Mouse (Mus musculus) midbrain, embryonic 12.5 days (tissue): ENCODE measurements around the gene Sox1. TPM values are rescaled to one million over a fixed set of nuclear protein-coding genes. Genes with fewer than 3 reads are reported as not detected.

Source experiments
- ATAC-seq: fragments of 200-750 bp; cut with Nextera tagmentation; 2 replicates; pipeline ENCODE4 v1.8.0; 2017; ENCODE audit warnings: low read depth, moderate TSS enrichment, moderate library complexity; ENCODE audit not compliant: low FRiP score
- H3K27ac ChIP-seq: fragments of 300-500 bp; sonication (generic); replicated peaks from 2 replicates; pipeline ENCODE4 v1.5.1; 2016; ENCODE audit warnings: mild to moderate bottlenecking
- H3K27me3 ChIP-seq: fragments of 300-500 bp; sonication (generic); 2 replicates; pipeline ENCODE4 v1.6.1; 2016; ENCODE audit warnings: mild to moderate bottlenecking
- H3K36me3 ChIP-seq: fragments of 300-500 bp; sonication (generic); 2 replicates; pipeline ENCODE4 v1.6.1; 2016
- H3K4me1 ChIP-seq: fragments of 300-500 bp; sonication (generic); 2 replicates; pipeline ENCODE4 v1.6.1; 2016
- H3K4me2 ChIP-seq: fragments of 300-500 bp; sonication (generic); replicated peaks from 2 replicates; pipeline ENCODE4 v1.6.1; 2016; ENCODE audit warnings: mild to moderate bottlenecking, moderate library complexity
- H3K4me3 ChIP-seq: fragments of 300-500 bp; sonication (generic); 2 replicates; pipeline ENCODE4 v1.5.1; 2016; ENCODE audit warnings: mild to moderate bottlenecking
- H3K9ac ChIP-seq: fragments of 300-500 bp; sonication (generic); replicated peaks from 2 replicates; pipeline ENCODE4 v1.6.1; 2016; ENCODE audit warnings: mild to moderate bottlenecking, moderate library complexity
- H3K9me3 ChIP-seq: fragments of 300-500 bp; sonication (generic); 2 replicates; pipeline ENCODE4 v1.6.1; 2016; ENCODE audit warnings: mild to moderate bottlenecking
- whole genome bisulfite sequencing: fragments of 180-500 bp; shearing (Covaris S2); methylation state at CpG from one replicate; pipeline ENCODE4 v1.1.7; 2016; 5-methylcytosine and 5-hydroxymethylcytosine counted together
- polyA plus RNA-seq: library from polyadenylated mRNA; unstranded; fragments of >200 nt; fragmentation: Nextera tagmentation; extraction: Ambion mirVana; gene quantifications from 2 replicates; pipeline ENCODE4 v1.2.1, GENCODE M21; 2016

Sox1 gene
- polyA plus RNA-seq, 1 experiment from 2014 or later, result 6.5 TPM

GRCm38 (mm10) chr8:12401391-12402270, 6.5 kb downstream of the Sox1 start:
- H3K4me1 ChIP-seq, result peaks cover 50% of the 10 kb centered on the region
- peak overlapping the region; percentile 72 for H3K4me2 ChIP-seq
- whole genome bisulfite sequencing, result 1% methylated on average over 35 of the region's 35 CpGs
- H3K36me3 ChIP-seq, result no peaks in the 10 kb centered on the region
- peak overlapping the region; percentile 43 for H3K4me3 ChIP-seq
- peaks cover 62% of the 10 kb centered on the region for H3K27me3 ChIP-seq
- H3K9ac ChIP-seq, result peak overlapping the region; percentile 74
- peak; percentile 21 for ATAC-seq
- no peaks in the 10 kb centered on the region for H3K9me3 ChIP-seq
- H3K27ac ChIP-seq, result peak overlapping the region; percentile 95

- peak overlapping the region; percentile 74; the same call in 1 of the 2 replicates for H3K9ac ChIP-seq
- ATAC-seq, result no peak
- H3K4me2 ChIP-seq, result peak overlapping the region; percentile 72
- H3K27ac ChIP-seq, result peak overlapping the region; percentile 95
- H3K36me3 ChIP-seq, result no peaks in the 10 kb centered on the region
- H3K4me3 ChIP-seq, result peak overlapping the region; percentile 43; the same call in 1 of the 2 replicates
- peaks cover 57% of the 10 kb centered on the region for H3K27me3 ChIP-seq
- 5% methylated on average over 9 of the region's 9 CpGs for WGBS
- peaks cover 57% of the 10 kb centered on the region for H3K4me1 ChIP-seq
- no peaks in the 10 kb centered on the region for H3K9me3 ChIP-seq
Observed at GRCm38 (mm10) chr8:12402709-12403108, 7.6 kb downstream of the Sox1 start.

GRCm38 (mm10) chr8:12408020-12408419, 12.9 kb downstream of the Sox1 start:
- peak; percentile 71; the same call in 1 of the 2 replicates for ATAC-seq
- H3K4me2 ChIP-seq, result peak overlapping the region; percentile 35
- no peaks in the 10 kb centered on the region for H3K9me3 ChIP-seq
- 12% methylated on average over 10 of the region's 10 CpGs for WGBS
- peaks cover 36% of the 10 kb centered on the region for H3K4me1 ChIP-seq
- H3K9ac ChIP-seq, result no peak overlapping the region
- H3K27me3 ChIP-seq, result peaks cover 56% of the 10 kb centered on the region
- H3K27ac ChIP-seq, result no peak overlapping the region
- no peak overlapping the region for H3K4me3 ChIP-seq
- no peaks in the 10 kb centered on the region for H3K36me3 ChIP-seq

- Histone ChIP-seq H3K4me3 (no peak overlapping the region), H3K36me3 (no peaks in the 10 kb centered on the region), H3K9ac (no peak overlapping the region), H3K9me3 (no peaks in the 10 kb centered on the region), H3K27me3 (peaks cover 57% of the 10 kb centered on the region), H3K4me2 (no peak overlapping the region), H3K27ac (no peak overlapping the region), H3K4me1 (peaks cover 23% of the 10 kb centered on the region)
- 64% methylated on average over 3 of the region's 3 CpGs for WGBS
- ATAC-seq, result no peak
Observed at GRCm38 (mm10) chr8:12409976-12410375, 14.9 kb downstream of the Sox1 start.

GRCm38 (mm10) chr8:12417056-12417455, 22.0 kb downstream of the Sox1 start:
- no peak overlapping the region for H3K9ac ChIP-seq
- WGBS, result 92% methylated on average over 2 of the region's 2 CpGs
- H3K4me1 ChIP-seq, result no peaks in the 10 kb centered on the region
- no peak overlapping the region for H3K4me3 ChIP-seq
- ATAC-seq, result no peak
- no peaks in the 10 kb centered on the region for H3K36me3 ChIP-seq
- no peaks in the 10 kb centered on the region for H3K9me3 ChIP-seq
- peaks cover 29% of the 10 kb centered on the region for H3K27me3 ChIP-seq
- H3K4me2 ChIP-seq, result no peak overlapping the region
- no peak overlapping the region for H3K27ac ChIP-seq

GRCm38 (mm10) chr8:12420537-12420936, 25.4 kb downstream of the Sox1 start:
- Histone ChIP-seq H3K4me3 (no peak overlapping the region), H3K9ac (no peak overlapping the region), H3K27me3 (peaks cover 46% of the 10 kb centered on the region), H3K4me1 (peaks cover 6% of the 10 kb centered on the region; the same call in 1 of the 2 replicates), H3K27ac (no peak overlapping the region), H3K9me3 (no peaks in the 10 kb centered on the region), H3K4me2 (no peak overlapping the region), H3K36me3 (no peaks in the 10 kb centered on the region)
- 93% methylated on average over 2 of the region's 2 CpGs for WGBS
- ATAC-seq, result no peak

- no peak overlapping the region for H3K9ac ChIP-seq
- peaks cover 82% of the 10 kb centered on the region for H3K27me3 ChIP-seq
- H3K4me1 ChIP-seq, result peaks cover 48% of the 10 kb centered on the region
- no peaks in the 10 kb centered on the region for H3K36me3 ChIP-seq
- no peak overlapping the region for H3K4me2 ChIP-seq
- no peak for ATAC-seq
- WGBS, result 95% methylated on average over 8 of the region's 8 CpGs
- no peak overlapping the region for H3K27ac ChIP-seq
- no peaks in the 10 kb centered on the region; the same call in 1 of the 2 replicates for H3K9me3 ChIP-seq
- H3K4me3 ChIP-seq, result no peak overlapping the region
Observed at GRCm38 (mm10) chr8:12425906-12426305, 30.8 kb downstream of the Sox1 start.

GRCm38 (mm10) chr8:12427346-12427745, 32.3 kb downstream of the Sox1 start:
- WGBS, result 69% methylated on average over 9 of the region's 9 CpGs
- Histone ChIP-seq H3K9me3 (no peaks in the 10 kb centered on the region; the same call in 1 of the 2 replicates), H3K4me1 (peaks cover 62% of the 10 kb centered on the region), H3K27me3 (peaks cover 95% of the 10 kb centered on the region), H3K4me2 (no peak overlapping the region), H3K9ac (no peak overlapping the region), H3K4me3 (no peak overlapping the region), H3K27ac (no peak overlapping the region), H3K36me3 (no peaks in the 10 kb centered on the region)
- no peak for ATAC-seq

GRCm38 (mm10) chr8:12427886-12428799, 33.0 kb downstream of the Sox1 start:
- no peak for ATAC-seq
- Histone ChIP-seq H3K9ac (no peak overlapping the region), H3K27ac (peak overlapping the region; percentile 91), H3K4me3 (no peak overlapping the region), H3K4me1 (peaks cover 70% of the 10 kb centered on the region), H3K9me3 (no peaks in the 10 kb centered on the region; the same call in 1 of the 2 replicates), H3K36me3 (no peaks in the 10 kb centered on the region), H3K4me2 (peak overlapping the region; percentile 83), H3K27me3 (peaks cover 92% of the 10 kb centered on the region)
- 19% methylated on average over 26 of the region's 26 CpGs for WGBS

- H3K27me3 ChIP-seq, result peaks cover 88% of the 10 kb centered on the region
- 9% methylated on average over 5 of the region's 5 CpGs for WGBS
- peak overlapping the region; percentile 91 for H3K27ac ChIP-seq
- ATAC-seq, result no peak
- H3K4me1 ChIP-seq, result peaks cover 68% of the 10 kb centered on the region
- H3K36me3 ChIP-seq, result no peaks in the 10 kb centered on the region
- peak overlapping the region; percentile 83 for H3K4me2 ChIP-seq
- no peak overlapping the region for H3K4me3 ChIP-seq
- no peak overlapping the region for H3K9ac ChIP-seq
- H3K9me3 ChIP-seq, result no peaks in the 10 kb centered on the region; the same call in 1 of the 2 replicates
Observed at GRCm38 (mm10) chr8:12428931-12429330, 33.8 kb downstream of the Sox1 start.

GRCm38 (mm10) chr8:12429601-12430172, 34.6 kb downstream of the Sox1 start:
- H3K9ac ChIP-seq, result no peak overlapping the region
- no peaks in the 10 kb centered on the region; the same call in 1 of the 2 replicates for H3K9me3 ChIP-seq
- no peak overlapping the region for H3K4me3 ChIP-seq
- no peaks in the 10 kb centered on the region for H3K36me3 ChIP-seq
- 3% methylated on average over 9 of the region's 9 CpGs for WGBS
- peak overlapping the region; percentile 83 for H3K4me2 ChIP-seq
- H3K4me1 ChIP-seq, result peaks cover 76% of the 10 kb centered on the region
- H3K27me3 ChIP-seq, result peaks cover 87% of the 10 kb centered on the region
- ATAC-seq, result no peak; the same call in none of the 2 replicates
- peak overlapping the region; percentile 91 for H3K27ac ChIP-seq
